In the genomic region with DNA sequence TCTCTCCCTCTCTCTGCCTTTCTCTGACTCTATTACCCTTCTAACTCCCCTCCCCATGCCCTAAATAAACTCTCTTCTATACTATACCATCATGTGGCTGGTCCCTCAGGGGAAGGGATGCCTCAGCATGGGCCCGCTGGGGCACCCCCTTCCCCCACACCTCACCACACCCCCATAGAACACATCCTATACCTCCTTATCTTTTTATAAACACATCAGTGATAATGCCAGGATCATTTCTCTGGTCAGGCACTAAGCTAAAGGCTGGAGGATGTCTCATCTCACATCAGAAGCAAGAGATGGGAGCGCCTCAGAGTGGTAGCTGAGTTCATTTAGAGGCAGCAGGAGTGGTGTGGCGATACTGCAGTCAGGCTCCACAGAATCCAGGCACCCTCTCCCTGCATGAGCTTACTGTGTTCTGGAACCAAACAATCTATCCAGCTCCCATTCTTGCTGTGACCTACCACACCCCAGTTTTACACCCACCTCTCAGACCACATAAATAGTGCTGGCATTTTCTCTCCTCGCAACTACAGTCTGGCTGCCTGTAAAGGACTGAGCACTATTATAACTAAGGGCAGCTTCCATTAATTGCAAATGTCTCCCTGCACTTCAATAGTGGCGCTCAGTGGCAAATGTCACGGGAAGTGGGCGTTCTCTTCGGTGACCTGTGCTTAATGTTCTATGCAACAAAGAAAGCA, we compare ENCODE assay signal across 9 mouse cellular contexts. TPM values are rescaled to one million over a fixed set of nuclear protein-coding genes. Genes with fewer than 3 reads are reported as not detected.
DNase-seq lines count a peak whose midpoint lies in the region; ATAC-seq lines count a peak whose summit lies in the region.
"Had no signal": no experiment of that assay in that cellular context is flagged by ENCODE, and none has a peak within 500 bp of the region (broad histone marks: within the 10 kb centered on the region; RNA-seq: fewer than 3 reads in every experiment).

No protein-coding gene starts in this region.

- peaks cover 11% of the 10 kb centered on the region for H3K36me3 ChIP-seq in heart, embryonic 15.5 days
- peaks cover 39% of the 10 kb centered on the region for H3K36me3 ChIP-seq in megakaryocyte, embryonic 14.5 days (replicated peaks; ENCODE audit: low read length)
- H3K36me3 ChIP-seq in embryonic facial prominence, embryonic 10.5 days (replicated peaks): peaks cover 31% of the 10 kb centered on the region
- peaks cover 17% of the 10 kb centered on the region for H3K36me3 ChIP-seq in neural tube, embryonic 15.5 days

- no peak overlapping the region for H3K9ac ChIP-seq in heart, embryonic 15.5 days
- no peak overlapping the region for H3K9ac ChIP-seq in neural tube, embryonic 15.5 days (replicated peaks)

- H3K4me3 ChIP-seq in heart, embryonic 15.5 days: no peak overlapping the region
- H3K4me3 ChIP-seq in megakaryocyte, embryonic 14.5 days (replicated peaks): peak overlapping the region; percentile 14
- H3K4me3 ChIP-seq in embryonic facial prominence, embryonic 10.5 days: no peak overlapping the region
- no peak overlapping the region for H3K4me3 ChIP-seq in neural tube, embryonic 15.5 days (replicated peaks)

- no peak overlapping the region for H3K4me2 ChIP-seq in heart, embryonic 15.5 days
- H3K4me2 ChIP-seq in neural tube, embryonic 15.5 days: no peak overlapping the region

- 63% methylated on average over 8 of the region's 8 CpGs for WGBS in heart, embryonic 15.5 days
- WGBS in embryonic facial prominence, embryonic 10.5 days: 59% methylated on average over 8 of the region's 8 CpGs
- 18% methylated on average over 8 of the region's 8 CpGs for WGBS in neural tube, embryonic 15.5 days

- intact Hi-C loops in heart, postnatal 25 days (cut with DNase I): no loop called here

- H3K27ac ChIP-seq in heart, embryonic 15.5 days: 0 out of 2 replicates have a peak overlapping the region, but pooled peaks have one; percentile 5
- H3K27ac ChIP-seq in embryonic facial prominence, embryonic 10.5 days (replicated peaks): no peak overlapping the region; the same call in 1 of the 2 replicates
- H3K27ac ChIP-seq in neural tube, embryonic 15.5 days (replicated peaks): peak overlapping the region; percentile 56

- no peak for DNase-seq in heart, postnatal 25 days (ENCODE audit: low spot score)
- peak; percentile 7 for DNase-seq in embryonic facial prominence, embryonic 10.5 days (ENCODE audit: low spot score)
- DNase-seq in urinary bladder, adult 2 months (ENCODE audit: low spot score): no peak
- DNase-seq: adrenal gland, postnatal 25 days; thymus, postnatal 14 days had no signal

- H3K9me3 ChIP-seq in heart, embryonic 15.5 days (replicated peaks): no peaks in the 10 kb centered on the region
- H3K9me3 ChIP-seq in megakaryocyte, embryonic 14.5 days: no peaks in the 10 kb centered on the region
- H3K9me3 ChIP-seq in embryonic facial prominence, embryonic 10.5 days: no peaks in the 10 kb centered on the region
- no peaks in the 10 kb centered on the region for H3K9me3 ChIP-seq in neural tube, embryonic 15.5 days (replicated peaks)

- no peak for ATAC-seq in heart, embryonic 15.5 days (replicated peaks; ENCODE audit: insufficient number of reproducible peaks, insufficient read depth, low FRiP score, low read depth)
- ATAC-seq in megakaryocyte, adult 5-6 weeks (ENCODE audit: poor library complexity, severe bottlenecking): no peak
- ATAC-seq in neural tube, embryonic 15.5 days (ENCODE audit: low FRiP score): peak; percentile 21; the same call in 1 of the 2 replicates

- peaks cover 12% of the 10 kb centered on the region for H3K4me1 ChIP-seq in heart, embryonic 15.5 days (replicated peaks)
- H3K4me1 ChIP-seq in megakaryocyte, embryonic 14.5 days: peaks cover 33% of the 10 kb centered on the region
- peaks cover 34% of the 10 kb centered on the region for H3K4me1 ChIP-seq in embryonic facial prominence, embryonic 10.5 days
- peaks cover 40% of the 10 kb centered on the region for H3K4me1 ChIP-seq in neural tube, embryonic 15.5 days

- no peaks in the 10 kb centered on the region for H3K27me3 ChIP-seq in heart, embryonic 15.5 days
- H3K27me3 ChIP-seq in megakaryocyte, embryonic 14.5 days (replicated peaks): no peaks in the 10 kb centered on the region
- H3K27me3 ChIP-seq in embryonic facial prominence, embryonic 10.5 days (replicated peaks; ENCODE audit: low read depth, poor library complexity, severe bottlenecking): no peaks in the 10 kb centered on the region
- H3K27me3 ChIP-seq in neural tube, embryonic 15.5 days (replicated peaks): no peaks in the 10 kb centered on the region

RNA-seq across cellular contexts. Expression of gene Scd2, which starts 18.0 kb away (rescaled TPM):
- 131 and 164 TPM in 2 replicates for polyA plus RNA-seq in heart, embryonic 15.5 days (2015; fragmentation: Nextera tagmentation; extraction: Ambion mirVana)
- 10 to 100 TPM; 12.5 to 13.1 TPM for total RNA-seq in heart, postnatal 25 days (2021)
- polyA plus RNA-seq in megakaryocyte, embryonic 14.5 days (2012; ENCODE audit: insufficient read depth, low replicate concordance): 6.4 and 14.5 TPM in 2 replicates
- 30.0 and 33.3 TPM in 2 replicates for total RNA-seq in megakaryocyte, adult 5-6 weeks (2015)
- 26.9 and 28.9 TPM in 2 replicates for total RNA-seq in megakaryocyte, adult 5-6 weeks (2017)
- 324 and 353 TPM in 2 replicates for polyA plus RNA-seq in embryonic facial prominence, embryonic 10.5 days (2016; fragmentation: Nextera tagmentation; extraction: Ambion mirVana)
- 256 and 264 TPM in 2 replicates for polyA plus RNA-seq in neural tube, embryonic 15.5 days (2015; fragmentation: Nextera tagmentation; extraction: Ambion mirVana)
- polyA plus RNA-seq in urinary bladder, adult 2 months (2012; rRNA removed): 121 and 151 TPM in 2 replicates

RNA-seq across cellular contexts. Expression of gene Scd4, which starts 21.4 kb away (rescaled TPM):
- 2.5 TPM in 2 replicates for polyA plus RNA-seq in heart, embryonic 15.5 days (2015; fragmentation: Nextera tagmentation; extraction: Ambion mirVana)
- total RNA-seq in heart, postnatal 25 days (2021): 1 to 10 TPM; 6.5 to 9.2 TPM
- polyA plus RNA-seq in megakaryocyte, embryonic 14.5 days (2012; ENCODE audit: insufficient read depth, low replicate concordance): not detected in 2 replicates
- total RNA-seq in megakaryocyte, adult 5-6 weeks (2015): 0.40 TPM in 1 of 2 replicates, not detected in the other
- 0.12 TPM in 1 of 2 replicates, not detected in the other for total RNA-seq in megakaryocyte, adult 5-6 weeks (2017)
- polyA plus RNA-seq in embryonic facial prominence, embryonic 10.5 days (2016; fragmentation: Nextera tagmentation; extraction: Ambion mirVana): 0.05 and 0.10 TPM in 2 replicates
- polyA plus RNA-seq in neural tube, embryonic 15.5 days (2015; fragmentation: Nextera tagmentation; extraction: Ambion mirVana): 0.09 and 0.15 TPM in 2 replicates
- polyA plus RNA-seq in urinary bladder, adult 2 months (2012; rRNA removed): 0.87 and 1.0 TPM in 2 replicates
